Mouse (Mus musculus): ENCODE results near the gene Sema4c. TPM values are rescaled to one million over a fixed set of nuclear protein-coding genes. Genes with fewer than 3 reads are reported as not detected.

Gene Sema4c
- polyA plus RNA-seq, 1 experiment from 2014 or later, result 19.1 TPM

DNA sequence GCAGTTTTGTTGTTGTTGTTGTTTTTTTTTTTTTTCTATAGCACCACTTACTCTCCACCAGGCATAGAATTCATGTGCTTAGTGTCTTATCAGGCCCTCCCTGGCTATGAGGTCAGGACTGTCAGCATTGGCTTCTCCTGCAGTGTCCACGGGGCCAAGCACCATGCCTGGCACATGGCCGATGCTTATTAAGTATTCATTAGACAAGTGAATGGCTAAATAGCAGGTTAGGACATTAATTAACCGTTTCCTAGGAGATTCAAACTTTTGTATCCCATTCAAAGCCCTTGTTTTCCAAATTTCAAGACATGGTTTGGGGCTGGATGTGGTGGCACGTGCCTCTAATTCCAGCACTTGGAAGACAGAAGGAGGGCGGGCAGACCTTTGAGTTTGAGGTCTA, 23.1 kb upstream of the Sema4c start:
- Histone ChIP-seq H3K9ac (ENCODE audit: low read depth, low read length) (no peak overlapping the region; the same call in 1 of the 2 replicates), H3K27ac (ENCODE audit: low read depth, low read length) (peak overlapping the region; percentile 89; the same call in 1 of the 2 replicates), H3K4me2 (ENCODE audit: low read length) (no peak overlapping the region), H3K36me3 (ENCODE audit: control insufficient read depth, insufficient read depth, low read length) (no peaks in the 10 kb centered on the region), H3K27me3 (replicated peaks; ENCODE audit: control insufficient read depth, insufficient read depth, low read length) (no peaks in the 10 kb centered on the region), H3K4me3 (ENCODE audit: low read length) (no peak overlapping the region), H3K9me3 (ENCODE audit: control insufficient read depth, low read length) (no peaks in the 10 kb centered on the region), H3K4me1 (ENCODE audit: control insufficient read depth, insufficient read depth, low read depth, low read length) (peaks cover 16% of the 10 kb centered on the region)
- 0 out of 2 replicates have a peak, but pooled peaks have one; percentile 11 for ATAC-seq
- WGBS, result 37% methylated on average over 5 of the region's 5 CpGs

DNA sequence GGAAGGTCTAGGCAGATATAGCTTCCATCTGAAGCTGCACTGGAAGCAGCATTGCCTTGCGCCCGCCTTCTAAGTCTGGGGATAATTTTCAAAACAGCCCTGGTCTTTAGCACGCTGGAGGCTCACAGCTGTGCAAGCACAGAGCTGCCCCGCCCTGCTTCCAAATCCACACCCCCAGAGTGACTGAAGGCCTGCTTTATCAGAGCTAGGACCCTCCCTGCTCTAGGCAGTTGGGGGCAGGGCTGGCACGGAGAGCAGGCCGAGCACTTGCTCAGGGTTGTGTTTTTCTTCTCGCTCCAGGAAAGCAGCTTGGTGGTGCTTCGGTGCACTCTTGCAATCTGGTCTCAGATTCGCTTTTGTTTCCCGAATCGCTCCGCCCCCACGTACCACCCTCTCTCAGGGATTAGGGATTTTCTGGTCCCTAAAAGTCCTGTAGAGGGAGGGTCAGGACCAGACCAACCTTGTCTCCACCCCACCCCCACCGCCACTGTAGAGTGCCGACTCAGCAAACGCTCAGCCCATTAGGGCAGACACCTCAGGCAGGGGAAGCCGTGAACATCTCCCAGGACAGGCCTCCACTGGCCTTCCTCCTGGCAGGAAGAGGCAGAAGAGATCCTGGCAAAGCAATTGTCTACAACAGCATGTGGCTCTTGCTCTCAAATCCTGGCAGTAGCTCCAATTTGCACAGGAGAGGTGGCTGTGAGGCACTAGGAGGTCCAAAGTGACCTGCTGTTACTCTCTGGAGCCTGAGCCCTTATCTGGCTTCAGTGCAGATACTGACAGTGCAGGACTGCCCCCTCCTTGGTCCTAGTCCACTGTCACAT, 22.4 kb upstream of the Sema4c start:
- H3K27me3 ChIP-seq (replicated peaks; ENCODE audit: control insufficient read depth, insufficient read depth, low read length), result no peaks in the 10 kb centered on the region
- under 1% methylated on average over 17 of the region's 17 CpGs for WGBS
- ATAC-seq, result peak; percentile 86

DNA sequence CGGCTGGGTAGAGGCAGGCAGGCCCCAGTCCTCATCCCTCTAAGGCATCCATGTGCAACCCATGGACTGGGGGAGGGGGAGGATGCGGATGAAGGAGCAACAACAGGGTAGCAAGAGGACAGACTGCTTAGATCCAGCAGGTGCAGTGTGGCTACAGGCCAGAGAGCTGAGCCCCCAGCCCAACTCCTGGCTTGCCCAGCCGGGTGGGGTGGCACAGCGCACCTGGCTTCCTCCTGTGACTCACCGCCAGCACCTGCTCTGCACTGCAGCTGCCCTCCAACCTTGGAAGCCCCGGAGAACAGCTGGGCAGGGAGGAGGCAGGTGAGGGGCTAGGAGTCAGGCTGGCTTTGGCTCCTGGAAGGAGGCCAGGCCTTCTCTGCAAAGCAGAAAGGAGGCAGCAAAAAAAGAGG, 21.8 kb upstream of the Sema4c start:
- Histone ChIP-seq H3K4me2 (ENCODE audit: low read length) (peak overlapping the region; percentile 16; the same call in 1 of the 2 replicates), H3K4me3 (ENCODE audit: low read length) (no peak overlapping the region), H3K36me3 (ENCODE audit: control insufficient read depth, insufficient read depth, low read length) (no peaks in the 10 kb centered on the region), H3K9ac (ENCODE audit: low read depth, low read length) (peak overlapping the region; percentile 31; the same call in 1 of the 2 replicates), H3K27me3 (replicated peaks; ENCODE audit: control insufficient read depth, insufficient read depth, low read length) (no peaks in the 10 kb centered on the region), H3K27ac (ENCODE audit: low read depth, low read length) (peak overlapping the region; percentile 89), H3K9me3 (ENCODE audit: control insufficient read depth, low read length) (no peaks in the 10 kb centered on the region), H3K4me1 (ENCODE audit: control insufficient read depth, insufficient read depth, low read depth, low read length) (peaks cover 16% of the 10 kb centered on the region)
- 21% methylated on average over 5 of the region's 6 CpGs for WGBS
- peak; percentile 34 for ATAC-seq

More for the DNA sequence above, 22.4 kb upstream of the Sema4c start:
- H3K4me1 ChIP-seq (ENCODE audit: control insufficient read depth, insufficient read depth, low read depth, low read length), result peaks cover 16% of the 10 kb centered on the region
- no peaks in the 10 kb centered on the region for H3K9me3 ChIP-seq (ENCODE audit: control insufficient read depth, low read length)
- H3K36me3 ChIP-seq (ENCODE audit: control insufficient read depth, insufficient read depth, low read length), result no peaks in the 10 kb centered on the region
- no peak overlapping the region for H3K4me3 ChIP-seq (ENCODE audit: low read length)
- peak overlapping the region; percentile 89 for H3K27ac ChIP-seq (ENCODE audit: low read depth, low read length)
- H3K4me2 ChIP-seq (ENCODE audit: low read length), result peak overlapping the region; percentile 28
- H3K9ac ChIP-seq (ENCODE audit: low read depth, low read length), result peak overlapping the region; percentile 31

- 70% methylated on average over 6 of the region's 6 CpGs for WGBS
- Histone ChIP-seq H3K4me3 (ENCODE audit: low read length) (no peak overlapping the region), H3K4me2 (ENCODE audit: low read length) (no peak overlapping the region), H3K4me1 (ENCODE audit: control insufficient read depth, insufficient read depth, low read depth, low read length) (peaks cover 19% of the 10 kb centered on the region), H3K36me3 (ENCODE audit: control insufficient read depth, insufficient read depth, low read length) (no peaks in the 10 kb centered on the region), H3K27ac (ENCODE audit: low read depth, low read length) (no peak overlapping the region), H3K9me3 (ENCODE audit: control insufficient read depth, low read length) (no peaks in the 10 kb centered on the region), H3K9ac (ENCODE audit: low read depth, low read length) (no peak overlapping the region), H3K27me3 (replicated peaks; ENCODE audit: control insufficient read depth, insufficient read depth, low read length) (no peaks in the 10 kb centered on the region)
- ATAC-seq, result no peak
Measured at GRCm38 (mm10) chr1:36576991-36577675, 19.0 kb upstream of the Sema4c start.

GRCm38 (mm10) chr1:36575347-36575746, 17.2 kb upstream of the Sema4c start:
- ATAC-seq, result no peak
- no peaks in the 10 kb centered on the region for H3K9me3 ChIP-seq (ENCODE audit: control insufficient read depth, low read length)
- H3K9ac ChIP-seq (ENCODE audit: low read depth, low read length), result no peak overlapping the region
- peaks cover 10% of the 10 kb centered on the region for H3K4me1 ChIP-seq (ENCODE audit: control insufficient read depth, insufficient read depth, low read depth, low read length)
- no peaks in the 10 kb centered on the region for H3K27me3 ChIP-seq (replicated peaks; ENCODE audit: control insufficient read depth, insufficient read depth, low read length)
- H3K4me3 ChIP-seq (ENCODE audit: low read length), result no peak overlapping the region
- H3K27ac ChIP-seq (ENCODE audit: low read depth, low read length), result no peak overlapping the region
- no peaks in the 10 kb centered on the region for H3K36me3 ChIP-seq (ENCODE audit: control insufficient read depth, insufficient read depth, low read length)
- H3K4me2 ChIP-seq (ENCODE audit: low read length), result no peak overlapping the region
- 69% methylated on average over 6 of the region's 6 CpGs for WGBS

DNA sequence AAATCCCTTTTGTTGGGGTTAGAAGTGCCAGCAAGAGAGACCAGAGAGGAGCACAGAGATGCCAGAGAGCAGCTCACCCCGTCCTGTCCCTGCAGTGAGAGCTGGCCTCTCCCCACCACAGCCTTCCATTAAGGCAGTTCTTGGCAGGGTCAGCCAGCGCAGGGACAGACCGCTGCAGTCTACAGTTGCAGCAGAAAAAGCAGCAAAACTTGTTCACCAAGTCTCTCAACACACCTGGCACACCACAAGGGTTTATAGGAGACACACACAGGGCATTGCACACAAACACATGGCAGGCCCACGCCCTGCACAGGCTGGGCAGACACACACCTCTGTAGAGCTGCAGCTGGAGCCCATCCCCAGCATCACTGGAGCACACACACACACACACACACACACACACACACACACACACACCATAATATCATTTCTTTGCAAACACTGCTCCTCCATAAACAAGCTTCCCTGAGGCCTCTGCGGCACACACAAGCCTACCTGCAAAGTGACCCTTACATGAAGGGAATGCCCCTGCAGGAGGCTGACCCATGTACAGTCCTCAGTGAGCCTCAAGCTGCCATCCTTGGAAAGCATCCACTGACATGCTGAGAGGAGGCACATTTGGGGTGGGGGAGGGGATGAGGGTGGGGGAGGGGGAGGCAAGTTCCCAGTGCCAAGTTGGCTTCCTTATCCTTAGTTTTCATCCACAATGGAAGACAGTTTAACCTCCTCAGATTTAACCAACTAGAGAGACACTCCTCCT, 16.2 kb upstream of the Sema4c start:
- Histone ChIP-seq H3K4me2 (ENCODE audit: low read length) (no peak overlapping the region), H3K9ac (ENCODE audit: low read depth, low read length) (no peak overlapping the region; the same call in 1 of the 2 replicates), H3K27ac (ENCODE audit: low read depth, low read length) (no peak overlapping the region), H3K27me3 (replicated peaks; ENCODE audit: control insufficient read depth, insufficient read depth, low read length) (no peaks in the 10 kb centered on the region), H3K4me1 (ENCODE audit: control insufficient read depth, insufficient read depth, low read depth, low read length) (peaks cover 3% of the 10 kb centered on the region; the same call in 1 of the 2 replicates), H3K9me3 (ENCODE audit: control insufficient read depth, low read length) (no peaks in the 10 kb centered on the region), H3K36me3 (ENCODE audit: control insufficient read depth, insufficient read depth, low read length) (no peaks in the 10 kb centered on the region), H3K4me3 (ENCODE audit: low read length) (no peak overlapping the region)
- WGBS, result 74% methylated on average over 5 of the region's 5 CpGs
- no peak for ATAC-seq

- no peaks in the 10 kb centered on the region for H3K27me3 ChIP-seq (replicated peaks; ENCODE audit: control insufficient read depth, insufficient read depth, low read length)
- H3K9ac ChIP-seq (ENCODE audit: low read depth, low read length), result no peak overlapping the region
- ATAC-seq, result no peak
- no peak overlapping the region for H3K27ac ChIP-seq (ENCODE audit: low read depth, low read length)
- peaks cover 3% of the 10 kb centered on the region; the same call in 1 of the 2 replicates for H3K4me1 ChIP-seq (ENCODE audit: control insufficient read depth, insufficient read depth, low read depth, low read length)
- 86% methylated on average over 8 of the region's 8 CpGs for WGBS
- H3K36me3 ChIP-seq (ENCODE audit: control insufficient read depth, insufficient read depth, low read length), result no peaks in the 10 kb centered on the region
- H3K9me3 ChIP-seq (ENCODE audit: control insufficient read depth, low read length), result no peaks in the 10 kb centered on the region
- no peak overlapping the region for H3K4me2 ChIP-seq (ENCODE audit: low read length)
- H3K4me3 ChIP-seq (ENCODE audit: low read length), result no peak overlapping the region
Measured at GRCm38 (mm10) chr1:36573524-36573923, 15.4 kb upstream of the Sema4c start.

DNA sequence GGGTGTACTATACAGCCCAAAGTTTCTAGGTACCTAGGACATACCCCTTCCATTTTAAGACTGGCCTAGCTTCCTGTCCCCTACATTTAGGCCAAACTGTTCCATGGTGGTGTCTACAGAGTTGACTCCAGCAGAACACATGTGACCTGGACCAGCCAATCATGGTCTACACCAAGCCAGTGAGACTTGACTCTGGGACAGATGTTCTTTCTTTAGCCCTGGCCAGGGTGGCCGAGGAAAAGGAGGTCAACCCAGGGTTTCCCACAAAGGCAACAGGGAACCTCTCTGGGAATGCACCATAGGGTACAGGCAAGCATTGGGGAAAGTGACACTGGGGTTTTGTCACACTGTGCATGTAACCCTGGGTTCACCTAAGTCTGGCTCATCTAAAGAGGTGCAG, 14.6 kb upstream of the Sema4c start:
- 64% methylated on average over 1 of the region's 1 CpGs for WGBS

More for the DNA sequence above, 14.6 kb upstream of the Sema4c start:
- no peak overlapping the region for H3K27ac ChIP-seq (ENCODE audit: low read depth, low read length)
- no peak overlapping the region for H3K4me2 ChIP-seq (ENCODE audit: low read length)
- no peak overlapping the region for H3K9ac ChIP-seq (ENCODE audit: low read depth, low read length)
- no peaks in the 10 kb centered on the region for H3K27me3 ChIP-seq (replicated peaks; ENCODE audit: control insufficient read depth, insufficient read depth, low read length)
- H3K36me3 ChIP-seq (ENCODE audit: control insufficient read depth, insufficient read depth, low read length), result no peaks in the 10 kb centered on the region
- no peak overlapping the region for H3K4me3 ChIP-seq (ENCODE audit: low read length)
- H3K9me3 ChIP-seq (ENCODE audit: control insufficient read depth, low read length), result no peaks in the 10 kb centered on the region
- H3K4me1 ChIP-seq (ENCODE audit: control insufficient read depth, insufficient read depth, low read depth, low read length), result peaks cover 3% of the 10 kb centered on the region; the same call in 1 of the 2 replicates
- ATAC-seq, result no peak

Measured in hindbrain, embryonic 16.5 days (tissue).